Mouse (Mus musculus): ENCODE results near the gene Hs3st3b1. TPM values are rescaled to one million over a fixed set of nuclear protein-coding genes. Genes with fewer than 3 reads are reported as not detected.

Gene Hs3st3b1
- 14.5 and 15.5 TPM in 2 replicates for polyA plus RNA-seq (2015; fragmentation: Nextera tagmentation; extraction: Ambion mirVana)

GRCm38 (mm10) chr11:63922091-63922621 is at the start of gene Hs3st3b1:
TSS of gene Hs3st3b1 (minus strand) at chr11:63922290.
- H3K4me2 ChIP-seq (ENCODE audit: low read depth, low read length): peak within 1 kb of the TSS; percentile 54
- H3K9ac ChIP-seq (ENCODE audit: low read depth, low read length): peak within 1 kb of the TSS; percentile 66
- peak within 1 kb of the TSS; percentile 64 for H3K27ac ChIP-seq (ENCODE audit: low read length)
- H3K36me3 ChIP-seq (ENCODE audit: control insufficient read depth, insufficient read depth): no peaks in the 10 kb centered on the region
- under 1% methylated on average over 43 of the region's 43 CpGs for WGBS (ENCODE audit: insufficient replicate concordance)
- H3K4me1 ChIP-seq (ENCODE audit: control insufficient read depth, low read depth, low read length): peaks cover 10% of the 10 kb centered on the region
- peak; percentile 91 for ATAC-seq (ENCODE audit: low read depth)
- peaks cover 85% of the 10 kb centered on the region for H3K27me3 ChIP-seq (ENCODE audit: control insufficient read depth, insufficient read depth, low read depth, low read length)
- H3K4me3 ChIP-seq (ENCODE audit: low read depth, low read length): peak within 1 kb of the TSS; percentile 65
- no peaks in the 10 kb centered on the region for H3K9me3 ChIP-seq (replicated peaks; ENCODE audit: control insufficient read depth, low read length)

GRCm38 (mm10) chr11:63971462-63971861 is 49.4 kb upstream of the Hs3st3b1 start:
- no peak overlapping the region for H3K4me3 ChIP-seq (ENCODE audit: low read depth, low read length)
- 69% methylated on average over 9 of the region's 9 CpGs for WGBS (ENCODE audit: insufficient replicate concordance)
- H3K27me3 ChIP-seq (ENCODE audit: control insufficient read depth, insufficient read depth, low read depth, low read length): no peaks in the 10 kb centered on the region
- no peak for ATAC-seq (ENCODE audit: low read depth)
- no peak overlapping the region for H3K9ac ChIP-seq (ENCODE audit: low read depth, low read length)
- no peak overlapping the region for H3K4me2 ChIP-seq (ENCODE audit: low read depth, low read length)
- H3K27ac ChIP-seq (ENCODE audit: low read length): no peak overlapping the region
- H3K4me1 ChIP-seq (ENCODE audit: control insufficient read depth, low read depth, low read length): peaks cover 10% of the 10 kb centered on the region
- no peaks in the 10 kb centered on the region for H3K36me3 ChIP-seq (ENCODE audit: control insufficient read depth, insufficient read depth)
- no peaks in the 10 kb centered on the region for H3K9me3 ChIP-seq (replicated peaks; ENCODE audit: control insufficient read depth, low read length)

DNA sequence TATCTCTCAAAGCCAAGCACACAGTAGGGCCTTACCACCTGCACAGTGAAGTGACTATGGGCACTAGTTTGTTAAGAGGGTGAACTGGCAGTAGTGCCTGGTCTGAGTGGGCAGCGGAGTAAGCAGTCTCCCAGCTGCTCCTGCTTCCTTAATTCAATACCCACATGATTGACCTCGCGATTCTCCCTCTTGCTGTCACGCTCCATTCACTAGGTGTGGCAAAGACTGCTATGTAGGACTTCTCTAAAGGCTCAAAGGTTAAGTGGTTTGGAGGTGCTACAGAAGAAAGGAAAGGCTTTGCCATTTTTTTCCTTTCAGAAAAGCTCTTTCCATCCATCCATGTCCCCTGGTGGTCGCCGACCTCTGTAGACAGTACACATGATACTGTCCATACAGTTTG is 48.7 kb upstream of the Hs3st3b1 start:
- no peaks in the 10 kb centered on the region for H3K27me3 ChIP-seq (ENCODE audit: control insufficient read depth, insufficient read depth, low read depth, low read length)
- 86% methylated on average over 6 of the region's 6 CpGs for WGBS (ENCODE audit: insufficient replicate concordance)
- ATAC-seq (ENCODE audit: low read depth): no peak
- no peaks in the 10 kb centered on the region for H3K9me3 ChIP-seq (replicated peaks; ENCODE audit: control insufficient read depth, low read length)
- peaks cover 10% of the 10 kb centered on the region for H3K4me1 ChIP-seq (ENCODE audit: control insufficient read depth, low read depth, low read length)
- no peak overlapping the region for H3K9ac ChIP-seq (ENCODE audit: low read depth, low read length)
- no peak overlapping the region for H3K4me3 ChIP-seq (ENCODE audit: low read depth, low read length)
- no peaks in the 10 kb centered on the region for H3K36me3 ChIP-seq (ENCODE audit: control insufficient read depth, insufficient read depth)
- no peak overlapping the region for H3K27ac ChIP-seq (ENCODE audit: low read length)
- no peak overlapping the region for H3K4me2 ChIP-seq (ENCODE audit: low read depth, low read length)

- H3K9me3 ChIP-seq (replicated peaks; ENCODE audit: control insufficient read depth, low read length): no peaks in the 10 kb centered on the region
- no peak for ATAC-seq (ENCODE audit: low read depth)
- H3K36me3 ChIP-seq (ENCODE audit: control insufficient read depth, insufficient read depth): no peaks in the 10 kb centered on the region
- H3K27me3 ChIP-seq (ENCODE audit: control insufficient read depth, insufficient read depth, low read depth, low read length): no peaks in the 10 kb centered on the region
- H3K4me2 ChIP-seq (ENCODE audit: low read depth, low read length): no peak overlapping the region
- no peak overlapping the region for H3K9ac ChIP-seq (ENCODE audit: low read depth, low read length)
- WGBS (ENCODE audit: insufficient replicate concordance): 43% methylated on average over 11 of the region's 11 CpGs
- peak overlapping the region; percentile 51; the same call in 1 of the 2 replicates for H3K27ac ChIP-seq (ENCODE audit: low read length)
- peaks cover 10% of the 10 kb centered on the region for H3K4me1 ChIP-seq (ENCODE audit: control insufficient read depth, low read depth, low read length)
- H3K4me3 ChIP-seq (ENCODE audit: low read depth, low read length): no peak overlapping the region
Measured at GRCm38 (mm10) chr11:63969205-63969910, 47.3 kb upstream of the Hs3st3b1 start.

DNA sequence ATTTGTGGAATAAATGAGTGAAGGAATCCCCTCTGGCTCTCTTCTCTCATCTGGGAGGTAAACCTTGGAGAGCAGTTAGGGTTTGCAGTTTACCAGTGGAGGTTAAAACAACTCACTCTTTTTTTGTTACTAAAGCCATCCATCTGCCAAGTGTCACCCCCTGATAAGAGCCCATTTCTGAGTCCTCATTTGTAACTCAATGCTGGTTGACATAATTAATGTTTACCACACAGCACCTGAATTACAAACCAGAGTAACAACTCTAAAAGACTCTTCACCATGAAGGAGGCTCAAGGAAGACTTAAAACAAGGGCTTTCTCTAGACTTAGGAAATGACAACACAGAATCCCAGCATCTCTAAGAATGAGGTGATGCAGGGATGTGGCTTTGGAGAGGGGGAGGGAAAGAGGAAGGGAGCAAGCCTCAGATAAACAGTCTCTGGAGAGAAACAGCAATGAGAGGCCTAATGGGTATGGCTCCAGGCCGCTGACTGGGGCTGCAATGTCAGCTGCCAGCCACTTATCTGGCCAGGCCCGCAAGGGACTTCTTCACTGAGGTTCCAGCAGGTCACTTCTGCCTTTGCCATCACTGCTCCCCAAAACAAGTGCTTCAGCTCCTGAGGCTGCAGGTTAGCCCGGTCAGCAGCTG is 46.4 kb upstream of the Hs3st3b1 start:
- Histone ChIP-seq H3K4me3 (ENCODE audit: low read depth, low read length) (no peak overlapping the region), H3K4me1 (ENCODE audit: control insufficient read depth, low read depth, low read length) (peaks cover 10% of the 10 kb centered on the region), H3K27me3 (ENCODE audit: control insufficient read depth, insufficient read depth, low read depth, low read length) (no peaks in the 10 kb centered on the region), H3K36me3 (ENCODE audit: control insufficient read depth, insufficient read depth) (no peaks in the 10 kb centered on the region; the same call in 1 of the 2 replicates), H3K9ac (ENCODE audit: low read depth, low read length) (no peak overlapping the region), H3K4me2 (ENCODE audit: low read depth, low read length) (no peak overlapping the region), H3K27ac (ENCODE audit: low read length) (peak overlapping the region; percentile 51; the same call in 1 of the 2 replicates), H3K9me3 (replicated peaks; ENCODE audit: control insufficient read depth, low read length) (no peaks in the 10 kb centered on the region)
- peak; percentile 52; the same call in 1 of the 2 replicates for ATAC-seq (ENCODE audit: low read depth)
- WGBS (ENCODE audit: insufficient replicate concordance): 31% methylated on average over 3 of the region's 3 CpGs

DNA sequence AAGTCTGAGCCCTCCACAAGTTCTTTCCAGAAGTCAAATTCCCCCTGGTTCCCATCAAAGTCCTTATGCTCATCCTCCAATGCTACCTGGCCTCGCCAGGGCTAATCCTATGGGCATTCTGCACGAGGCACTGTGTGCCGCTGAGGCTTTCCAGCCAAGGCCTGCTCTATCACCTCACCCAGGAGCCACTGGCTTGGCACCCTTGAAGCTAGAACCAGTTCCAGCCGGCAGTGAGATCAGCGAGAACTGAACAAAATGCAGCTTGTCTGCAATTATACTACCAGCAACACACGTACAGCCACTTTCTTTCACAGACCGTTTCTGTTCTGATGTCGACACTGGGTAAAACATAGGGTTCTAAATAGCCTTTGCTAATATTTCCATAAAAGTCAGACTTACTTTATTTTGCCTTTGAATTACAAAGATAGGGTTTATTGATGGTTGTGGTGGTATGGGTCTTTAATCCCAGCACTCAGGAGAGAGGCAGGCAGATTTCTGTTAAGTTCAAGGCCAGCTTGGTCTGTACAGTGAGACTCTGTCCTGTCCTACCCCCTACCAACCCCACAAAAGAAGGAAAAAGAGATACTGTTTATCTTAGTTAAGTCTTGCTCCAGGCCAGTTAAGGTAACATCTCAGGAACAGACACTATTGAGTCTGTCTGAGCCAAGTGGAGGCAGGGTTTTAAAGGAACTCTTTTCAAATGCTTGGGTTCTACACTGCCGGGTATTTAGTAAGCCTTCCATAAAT is 45.7 kb upstream of the Hs3st3b1 start:
- no peaks in the 10 kb centered on the region for H3K9me3 ChIP-seq (replicated peaks; ENCODE audit: control insufficient read depth, low read length)
- no peaks in the 10 kb centered on the region for H3K27me3 ChIP-seq (ENCODE audit: control insufficient read depth, insufficient read depth, low read depth, low read length)
- H3K27ac ChIP-seq (ENCODE audit: low read length): no peak overlapping the region
- peaks cover 10% of the 10 kb centered on the region for H3K4me1 ChIP-seq (ENCODE audit: control insufficient read depth, low read depth, low read length)
- WGBS (ENCODE audit: insufficient replicate concordance): 60% methylated on average over 9 of the region's 9 CpGs
- H3K9ac ChIP-seq (ENCODE audit: low read depth, low read length): no peak overlapping the region
- ATAC-seq (ENCODE audit: low read depth): no peak
- H3K4me2 ChIP-seq (ENCODE audit: low read depth, low read length): no peak overlapping the region
- H3K36me3 ChIP-seq (ENCODE audit: control insufficient read depth, insufficient read depth): no peaks in the 10 kb centered on the region; the same call in 1 of the 2 replicates
- no peak overlapping the region for H3K4me3 ChIP-seq (ENCODE audit: low read depth, low read length)

- Histone ChIP-seq H3K27me3 (ENCODE audit: control insufficient read depth, insufficient read depth, low read depth, low read length) (no peaks in the 10 kb centered on the region), H3K9me3 (replicated peaks; ENCODE audit: control insufficient read depth, low read length) (no peaks in the 10 kb centered on the region), H3K36me3 (ENCODE audit: control insufficient read depth, insufficient read depth) (no peaks in the 10 kb centered on the region; the same call in 1 of the 2 replicates), H3K4me2 (ENCODE audit: low read depth, low read length) (no peak overlapping the region), H3K4me1 (ENCODE audit: control insufficient read depth, low read depth, low read length) (peaks cover 10% of the 10 kb centered on the region), H3K27ac (ENCODE audit: low read length) (no peak overlapping the region), H3K9ac (ENCODE audit: low read depth, low read length) (no peak overlapping the region), H3K4me3 (ENCODE audit: low read depth, low read length) (no peak overlapping the region)
- no peak for ATAC-seq (ENCODE audit: low read depth)
- 38% methylated on average over 5 of the region's 5 CpGs for whole genome bisulfite sequencing (ENCODE audit: insufficient replicate concordance)
Measured at GRCm38 (mm10) chr11:63965437-63965836, 43.3 kb upstream of the Hs3st3b1 start.

DNA sequence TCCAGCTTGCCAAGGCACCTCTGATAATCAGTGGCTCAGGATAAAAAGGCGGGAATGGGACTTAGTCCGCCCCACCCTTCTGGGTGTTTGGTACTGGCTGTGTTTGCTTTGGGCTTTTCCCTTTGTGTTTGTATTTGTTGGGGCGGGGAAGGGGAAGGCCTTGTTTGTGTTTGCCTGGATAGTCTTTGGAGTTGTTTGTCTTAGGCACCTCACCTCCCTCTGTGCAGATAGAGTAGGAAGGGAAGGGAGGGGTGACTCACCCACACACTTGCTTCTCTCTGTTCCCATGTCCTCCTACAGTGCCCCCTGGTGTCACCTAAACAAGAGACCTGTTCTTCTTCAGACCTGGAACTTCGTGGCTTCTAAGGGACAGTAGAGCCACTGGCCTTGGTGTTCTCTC is 35.1 kb upstream of the Hs3st3b1 start:
- Histone ChIP-seq H3K4me1 (ENCODE audit: control insufficient read depth, low read depth, low read length) (peaks cover 3% of the 10 kb centered on the region; the same call in 1 of the 2 replicates), H3K27me3 (ENCODE audit: control insufficient read depth, insufficient read depth, low read depth, low read length) (no peaks in the 10 kb centered on the region), H3K4me3 (ENCODE audit: low read depth, low read length) (no peak overlapping the region), H3K4me2 (ENCODE audit: low read depth, low read length) (no peak overlapping the region), H3K36me3 (ENCODE audit: control insufficient read depth, insufficient read depth) (no peaks in the 10 kb centered on the region), H3K27ac (ENCODE audit: low read length) (no peak overlapping the region), H3K9me3 (replicated peaks; ENCODE audit: control insufficient read depth, low read length) (no peaks in the 10 kb centered on the region), H3K9ac (ENCODE audit: low read depth, low read length) (no peak overlapping the region)
- peak; percentile 53; the same call in 1 of the 2 replicates for ATAC-seq (ENCODE audit: low read depth)
- 48% methylated on average over 4 of the region's 4 CpGs for WGBS (ENCODE audit: insufficient replicate concordance)

Measured in liver, embryonic 16.5 days (tissue).